Mouse (Mus musculus) kidney, postnatal 4 days (tissue): ENCODE data around the gene Mpv17l2.

Experiments used
- DNase-seq, 2 experiments: peaks; one replicate each; pipeline ENCODE4 v3.0.0; 2021; ENCODE audit warnings: mixed read lengths in 2 of 2

Gene Mpv17l2

GRCm38 (mm10) chr8:70789046-70789445 is 28.3 kb upstream of the Mpv17l2 start:
- DNase-seq, result no peak

DNA sequence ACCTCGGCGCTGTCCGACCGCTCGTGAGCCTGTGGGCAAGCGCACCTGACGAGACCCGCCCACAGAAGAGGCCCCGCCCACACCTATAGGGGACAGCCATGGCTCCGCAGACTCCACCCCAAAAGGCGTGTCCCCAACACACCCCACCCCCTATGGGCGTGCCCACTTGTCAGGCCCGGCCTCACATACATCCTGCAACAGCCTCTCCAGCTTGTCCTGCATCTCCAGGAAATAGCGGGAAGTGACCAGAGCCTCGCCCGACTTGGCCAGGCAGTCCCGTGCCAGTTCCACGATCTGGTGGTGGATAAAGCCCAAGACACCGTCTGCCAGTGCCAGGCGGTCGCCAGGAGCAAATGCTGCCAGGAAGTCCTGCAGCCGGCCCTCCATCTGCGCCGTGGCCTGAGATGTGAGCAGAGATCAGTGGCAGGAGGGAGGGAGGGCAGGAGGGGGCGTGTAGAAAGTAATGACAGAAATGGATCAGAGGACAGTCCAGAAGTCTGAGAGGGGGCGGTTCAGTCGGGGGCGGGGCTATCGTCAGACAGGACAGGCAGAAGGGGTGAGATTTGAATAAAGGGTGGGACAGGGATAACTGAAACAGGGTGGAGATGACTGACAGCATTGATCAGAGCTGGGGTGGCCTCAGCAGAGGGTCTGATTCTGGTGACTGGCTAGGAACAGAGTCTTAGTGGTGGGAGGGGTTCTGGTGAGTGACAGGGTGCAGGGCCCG is 27.4 kb upstream of the Mpv17l2 start:
- DNase-seq, result peak; percentile 78 to 84

- DNase-seq, result no peak
These were observed 26.3 kb upstream of the Mpv17l2 start for GRCm38 (mm10) chr8:70787051-70787445.

DNA sequence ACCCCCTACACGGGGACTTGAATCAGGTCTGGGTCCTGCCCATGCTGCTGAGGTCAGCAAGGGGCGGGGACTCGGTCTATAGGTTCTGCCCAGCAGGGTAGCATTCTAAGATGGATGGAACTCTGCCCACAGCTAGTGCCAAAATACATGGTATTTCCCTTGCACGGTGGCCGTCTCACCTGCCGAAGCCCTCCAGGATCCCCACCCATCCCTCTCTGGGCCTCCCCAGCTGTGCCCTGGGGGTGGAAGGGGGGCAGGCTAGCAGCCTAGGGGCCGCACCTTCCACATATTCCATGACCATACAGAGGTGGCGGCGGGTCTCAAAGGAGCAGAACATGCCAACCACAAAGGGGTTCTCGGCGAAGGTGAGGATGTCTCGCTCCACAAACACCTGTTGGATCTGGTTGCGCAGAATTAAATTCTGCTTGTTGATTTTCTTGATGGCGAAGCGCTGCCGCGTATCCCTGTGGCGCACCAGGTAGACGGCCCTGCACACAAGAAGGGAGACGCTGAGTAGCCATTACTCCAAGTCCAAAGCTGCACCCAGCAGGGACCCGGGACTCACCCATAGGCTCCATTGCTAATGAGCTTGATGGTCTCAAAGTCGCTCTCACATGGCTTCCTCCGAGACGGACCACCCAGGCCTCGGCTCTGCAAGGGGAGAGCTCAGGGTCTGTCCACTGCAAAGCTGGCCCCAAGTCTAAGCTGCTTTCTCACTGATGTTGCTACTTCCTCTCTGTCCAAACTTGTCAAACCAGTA is 25.7 kb upstream of the Mpv17l2 start:
- DNase-seq, result no peak

DNA sequence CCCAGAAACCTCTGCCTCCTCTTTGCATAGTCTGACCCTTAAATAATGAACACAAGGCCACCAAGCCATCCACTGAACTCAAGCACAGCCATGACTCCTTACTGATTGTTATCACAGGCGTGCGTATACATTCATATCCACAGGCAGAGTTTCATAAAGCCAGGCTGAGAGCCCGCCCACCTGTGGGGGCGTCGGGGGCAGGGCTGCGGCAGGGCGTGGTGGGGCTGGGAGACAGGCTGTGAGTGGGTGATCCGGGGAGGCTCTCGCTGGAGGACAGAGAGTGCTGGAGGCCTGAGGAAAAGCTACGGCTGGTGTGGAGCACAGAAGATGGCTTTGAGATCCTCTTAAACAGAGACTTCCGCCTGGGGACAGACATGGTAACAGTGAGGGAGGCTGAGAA is 19.3 kb upstream of the Mpv17l2 start:
- DNase-seq, result no peak

DNA sequence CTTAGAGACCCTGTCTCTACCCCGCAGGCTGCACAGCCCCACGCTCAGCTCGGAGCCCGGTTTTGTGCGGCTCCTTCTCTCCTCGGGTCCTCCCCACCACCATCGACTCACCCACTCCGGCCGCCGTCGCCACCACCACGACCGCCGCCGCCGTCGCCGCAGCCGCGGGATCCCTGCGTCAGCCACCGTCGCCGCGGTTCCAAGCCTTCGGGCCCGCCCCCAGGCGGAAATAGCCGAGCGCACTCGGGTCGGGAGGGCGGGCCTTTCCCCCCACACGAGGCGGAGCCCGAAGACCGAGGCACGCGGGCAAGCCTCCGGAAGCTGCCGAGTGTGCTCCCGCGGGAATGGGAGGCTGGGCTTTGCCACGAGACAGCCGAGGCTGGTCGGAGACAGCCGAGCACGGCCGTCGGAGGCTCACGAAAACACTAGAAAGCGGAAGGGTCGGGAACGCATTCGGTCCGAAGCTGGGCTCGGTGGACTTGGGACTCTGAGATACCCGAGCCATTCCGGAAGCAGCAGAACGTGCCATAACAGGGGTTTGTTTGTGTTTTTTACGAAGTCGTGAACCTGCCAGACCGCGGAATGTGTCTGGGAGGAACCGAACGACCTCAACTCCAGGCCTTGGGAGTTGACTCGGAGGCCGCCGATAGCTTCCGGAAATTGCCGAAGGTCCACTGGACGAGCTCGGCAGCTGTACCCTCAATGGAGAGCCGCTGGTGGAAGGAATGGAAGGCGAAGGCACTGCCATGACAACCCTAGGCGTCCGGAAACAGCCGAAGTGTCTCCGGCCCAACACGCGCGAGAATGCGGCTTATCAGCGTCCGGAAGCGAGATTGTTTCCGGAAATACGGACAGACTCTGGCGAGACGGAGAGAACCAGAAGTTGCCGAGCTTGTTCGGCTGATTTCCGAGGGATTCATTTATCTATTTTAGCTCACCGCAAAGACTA is 16.0 kb upstream of the Mpv17l2 start, which contains the start of gene Pik3r2:
TSS of gene Pik3r2 (minus strand) at position 218 of the 949 bp plus-strand sequence.
- peak; percentile 99 for DNase-seq

DNA sequence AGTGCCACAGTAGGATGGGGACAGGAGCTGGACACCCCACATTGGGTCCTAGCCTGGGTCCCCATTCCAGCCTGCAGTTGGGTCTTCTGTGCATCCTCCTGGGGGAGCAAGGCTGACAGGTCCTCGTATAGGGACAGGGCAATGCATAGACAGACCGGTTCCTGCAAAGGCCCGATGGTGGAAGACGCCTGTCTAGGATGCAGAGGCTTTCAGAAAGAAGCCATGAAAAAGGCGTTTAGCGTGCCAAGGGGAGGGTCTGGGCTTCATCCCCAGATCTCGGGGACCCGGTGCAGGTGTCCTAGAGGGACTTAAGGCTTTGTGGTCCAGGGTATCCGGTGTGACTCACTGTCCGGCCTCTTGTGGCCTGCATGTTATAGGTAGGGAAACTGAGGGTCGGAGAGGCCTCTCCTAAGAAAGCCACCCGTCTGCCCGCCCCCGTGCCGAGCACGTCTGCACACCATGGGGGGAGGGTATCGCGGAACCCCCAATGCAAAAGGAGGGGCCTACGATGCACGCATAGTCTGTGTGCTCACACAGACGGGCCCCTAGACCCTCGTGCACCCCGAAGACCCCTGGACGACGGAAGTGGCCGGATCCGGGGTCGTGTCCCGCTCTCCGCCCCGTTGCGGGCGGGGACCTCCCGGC is 15.2 kb upstream of the Mpv17l2 start:
- no peak for DNase-seq

GRCm38 (mm10) chr8:70775227-70775626 is 14.5 kb upstream of the Mpv17l2 start:
- DNase-seq, result no peak

DNA sequence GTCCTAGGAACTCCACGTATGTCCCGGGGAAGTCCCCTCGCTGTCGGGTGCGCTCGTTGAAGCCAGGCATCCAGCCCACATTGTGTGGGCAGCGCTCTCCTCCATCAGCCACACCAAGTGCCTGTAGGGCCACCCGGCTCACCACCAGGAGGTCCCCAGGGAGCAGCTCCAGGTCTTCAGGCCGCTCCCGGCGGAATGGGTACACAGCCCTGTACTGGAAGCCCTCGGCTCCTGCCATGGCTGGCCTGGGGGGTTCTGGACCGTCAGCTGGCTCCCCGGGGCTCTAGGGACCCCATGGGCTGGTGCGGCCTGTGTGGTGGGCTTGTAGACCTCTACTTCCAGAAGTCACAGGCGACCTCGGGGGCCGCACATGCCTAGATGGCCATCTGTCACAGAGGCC is 14.0 kb upstream of the Mpv17l2 start:
- no peak for DNase-seq

DNA sequence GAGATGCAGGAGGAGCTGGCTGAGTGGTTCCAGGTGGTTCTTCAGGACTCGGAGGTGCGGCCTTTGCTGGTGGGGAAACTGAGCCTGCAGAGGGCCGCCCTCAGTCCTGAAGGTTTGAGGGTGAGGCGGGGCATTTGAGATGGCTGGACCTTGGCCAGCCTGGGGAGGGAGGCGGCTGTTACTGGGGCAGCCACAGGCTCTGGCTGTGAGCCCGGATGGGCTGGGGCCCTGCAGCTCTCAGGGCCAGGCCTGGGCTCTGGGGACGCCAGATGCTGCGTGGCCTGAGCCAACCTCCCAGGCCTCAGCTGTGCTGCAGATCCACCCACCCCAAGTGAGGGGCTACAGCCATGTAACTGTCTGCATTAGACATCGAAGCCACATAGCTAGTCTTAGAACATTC is 13.1 kb upstream of the Mpv17l2 start:
- peak; percentile 71 to 84 for DNase-seq

DNA sequence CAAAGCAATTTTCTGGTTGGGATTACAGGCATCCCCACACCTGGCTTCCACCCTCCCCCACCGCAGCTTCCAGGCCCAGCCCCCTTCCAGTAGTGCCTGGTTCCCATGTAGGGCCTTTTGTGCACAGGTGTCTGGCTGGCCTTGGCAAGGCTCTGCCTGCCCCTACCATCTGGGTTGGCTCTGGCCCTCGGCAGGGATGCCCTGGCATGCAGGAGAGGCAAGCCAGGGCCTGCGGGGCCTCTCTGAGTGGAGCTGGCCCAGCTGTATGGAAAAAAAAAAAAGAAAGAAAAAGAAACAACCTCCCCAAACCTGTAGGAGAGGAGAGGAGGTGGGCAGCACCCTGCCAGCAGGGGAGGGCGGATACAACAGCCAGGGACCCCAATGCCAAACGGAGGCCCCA is 12.7 kb upstream of the Mpv17l2 start:
- no peak for DNase-seq

- DNase-seq, result no peak
These were observed 12.1 kb upstream of the Mpv17l2 start for GRCm38 (mm10) chr8:70772890-70773289.

DNA sequence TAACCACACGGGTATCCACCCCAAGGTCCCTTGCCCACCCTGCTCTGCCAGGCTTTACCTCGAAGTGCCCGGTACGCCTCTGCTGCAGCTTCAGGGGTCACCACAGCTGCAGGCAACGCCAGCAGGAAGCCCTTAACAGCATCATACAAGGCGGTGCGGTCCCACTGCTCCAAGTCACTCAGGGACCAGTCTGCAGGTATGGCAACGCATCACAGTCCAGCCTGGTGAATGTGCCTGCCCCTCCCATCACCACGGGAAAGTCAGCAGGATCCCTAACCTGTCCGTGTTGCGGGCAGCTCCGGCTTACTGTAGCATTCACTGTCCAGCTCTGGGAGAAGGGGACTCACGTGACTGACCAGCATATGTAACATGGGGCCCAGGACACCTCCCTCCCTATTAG is 11.3 kb upstream of the Mpv17l2 start:
- DNase-seq, result no peak

- DNase-seq, result no peak
These were observed 10.5 kb upstream of the Mpv17l2 start for GRCm38 (mm10) chr8:70771217-70771616.

DNA sequence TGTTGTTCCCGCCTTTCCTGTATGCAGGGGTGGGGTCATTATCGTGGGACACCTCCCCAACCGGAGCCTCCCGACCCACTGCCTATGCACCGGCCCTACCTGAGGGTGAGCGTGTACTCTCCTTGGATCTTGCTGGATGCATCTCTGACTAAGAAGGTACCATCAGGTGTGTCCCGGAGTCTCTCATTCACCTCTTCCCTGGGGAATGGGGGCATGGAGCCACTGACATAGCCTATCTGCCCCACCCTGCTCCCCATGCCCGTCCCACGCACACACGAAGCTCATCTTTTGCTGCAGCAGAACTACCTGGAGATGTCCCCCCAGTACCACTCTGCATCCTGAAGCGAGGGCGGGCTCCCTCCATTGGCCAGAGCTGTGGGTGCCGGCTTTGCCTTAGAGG is 10.0 kb upstream of the Mpv17l2 start:
- no peak for DNase-seq

- DNase-seq, result no peak
These were observed 9.1 kb upstream of the Mpv17l2 start for GRCm38 (mm10) chr8:70769858-70770257.

DNA sequence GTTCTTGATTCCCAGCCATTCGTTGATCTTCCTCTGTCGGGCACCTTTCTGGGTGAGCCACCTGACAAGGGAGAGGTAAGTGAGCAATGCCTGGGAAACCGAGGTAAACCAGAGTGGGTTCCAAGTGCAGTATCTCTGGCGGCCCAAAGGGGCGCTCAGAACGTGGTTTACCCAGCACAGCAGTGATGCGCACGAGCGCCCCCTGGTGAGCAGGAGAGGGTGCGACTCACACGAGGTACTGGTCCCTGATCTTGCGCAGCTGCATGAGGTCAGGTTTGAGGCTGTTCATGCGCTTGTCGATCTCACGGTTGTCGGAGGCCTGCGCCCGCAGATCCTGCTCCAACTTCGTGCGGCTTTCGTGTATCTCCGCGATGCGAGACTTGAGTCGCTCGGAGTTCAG is 8.6 kb upstream of the Mpv17l2 start:
- DNase-seq, result peak; percentile 99

DNA sequence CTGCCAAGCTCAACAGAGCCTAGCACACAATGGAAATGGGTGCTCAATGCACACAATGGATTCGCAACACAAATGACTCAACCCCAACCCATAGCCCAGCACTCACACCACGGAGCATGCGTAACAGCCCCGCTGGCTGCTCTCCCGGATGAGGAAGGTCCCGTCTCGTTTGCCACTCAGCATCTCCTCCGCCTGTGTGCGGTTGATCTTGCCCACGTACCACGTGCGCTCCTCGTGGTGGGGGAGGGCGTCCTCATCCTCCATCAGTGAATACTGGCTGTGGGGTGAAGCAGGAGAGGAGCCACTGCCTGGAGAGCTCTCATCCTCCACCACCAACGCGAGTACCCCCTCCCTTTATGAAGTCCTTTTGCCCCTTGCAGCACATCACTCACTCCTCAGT is 8.2 kb upstream of the Mpv17l2 start:
- DNase-seq, result no peak

DNA sequence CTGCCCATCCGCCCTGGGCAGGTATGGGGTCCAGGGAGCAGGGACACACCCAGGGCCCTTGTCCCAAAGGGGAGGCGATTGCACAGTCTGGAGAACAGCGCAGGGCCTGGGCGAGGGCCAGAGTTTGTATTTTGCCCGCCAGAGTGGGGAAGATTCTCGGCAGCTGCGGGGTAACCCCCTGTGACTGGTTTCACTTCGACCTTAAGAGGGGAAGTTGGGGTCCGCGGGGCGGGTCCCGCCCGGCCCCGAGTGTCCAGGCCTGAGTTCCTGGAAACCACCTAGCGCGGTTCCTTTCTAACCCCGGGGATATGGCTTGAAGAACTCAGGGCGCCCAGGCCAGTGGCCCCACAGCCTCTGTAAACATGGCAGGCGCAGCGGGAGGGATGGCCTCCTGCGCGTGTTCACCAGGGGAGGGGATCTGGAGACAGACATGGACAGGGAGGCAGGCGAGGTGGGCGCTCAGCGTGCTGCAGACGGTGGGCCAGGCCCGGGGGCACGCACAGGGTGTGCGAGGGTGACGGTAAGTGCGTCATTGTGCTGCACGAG is 7.6 kb upstream of the Mpv17l2 start:
- no peak for DNase-seq

DNA sequence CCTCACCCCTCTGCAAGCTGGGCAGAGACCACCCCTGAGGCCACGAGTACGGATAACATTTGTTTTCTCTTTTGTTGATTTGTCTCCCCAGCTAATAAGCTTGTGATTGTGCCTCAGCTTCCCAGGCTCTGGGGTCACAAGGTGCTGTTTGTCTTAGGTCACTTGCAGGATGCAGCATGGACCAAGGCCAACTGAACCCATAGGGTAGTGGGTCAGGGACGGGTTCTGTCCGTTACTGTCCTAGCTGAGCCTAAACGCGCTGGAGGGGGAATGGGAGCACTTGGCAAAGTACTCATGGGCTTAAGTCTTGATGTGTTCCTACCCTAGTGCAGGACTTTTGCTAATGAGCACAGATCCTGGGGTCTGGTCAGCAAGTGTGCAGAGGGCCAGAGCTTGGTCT is 6.8 kb upstream of the Mpv17l2 start:
- no peak for DNase-seq

GRCm38 (mm10) chr8:70766571-70767440 is 6.1 kb upstream of the Mpv17l2 start:
- DNase-seq, result peak; percentile 85 to 91
